Mouse (Mus musculus): ENCODE measurements at regions not wholly inside any gene's neighbourhood (a gene's known extent, or its start where the extent isn't known, plus 50 kb on each side); places are given as distances from the start of the nearest gene placed in this dataset.

DNA sequence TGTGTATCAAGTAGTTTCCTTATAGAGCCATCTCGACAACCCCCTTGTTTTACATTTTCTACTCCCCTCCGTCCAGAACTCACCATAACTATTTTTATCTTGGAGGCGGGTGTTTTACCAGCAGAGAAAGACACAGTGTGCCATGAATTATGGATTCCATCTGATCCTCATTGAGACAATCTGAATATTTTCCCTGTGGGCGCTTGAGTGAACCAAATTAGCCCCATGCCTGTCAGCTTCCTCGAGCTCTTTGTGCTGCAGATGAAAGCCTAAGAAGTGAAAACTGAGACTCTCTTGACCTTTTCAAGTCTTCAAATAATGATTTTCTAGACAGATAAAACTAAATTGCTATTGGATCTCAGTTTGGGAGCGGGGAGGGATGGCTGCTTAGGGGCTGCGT, 134.0 kb upstream of the Ddx18 start:
- no peak overlapping the region for H3K4me2 ChIP-seq (replicated peaks; ENCODE audit: low read depth, low read length)
- DNase-seq (ENCODE audit: low spot score) (no peak), ATAC-seq (no peak)
- 62% methylated on average over 7 of the region's 7 CpGs for WGBS
- H3K9ac ChIP-seq (replicated peaks; ENCODE audit: low read depth): no peak overlapping the region
- H3K27me3 ChIP-seq (replicated peaks; ENCODE audit: insufficient read depth, low read length): no peaks in the 10 kb centered on the region
- H3K4me3 ChIP-seq (ENCODE audit: low read depth, low read length): no peak overlapping the region
- H3K36me3 ChIP-seq (ENCODE audit: insufficient read depth, low read length): no peaks in the 10 kb centered on the region
- TF ChIP-seq EP300 (IDR thresholded peaks at IDR 0.05) (no peak), CTCF (IDR thresholded peaks at IDR 0.05) (no peak)
- H3K9me3 ChIP-seq (ENCODE audit: low read length): no peaks in the 10 kb centered on the region
- H3K27ac ChIP-seq (ENCODE audit: low read length): no peak overlapping the region
- H3K4me1 ChIP-seq (ENCODE audit: insufficient read depth, low read depth, low read length): no peaks in the 10 kb centered on the region

DNA sequence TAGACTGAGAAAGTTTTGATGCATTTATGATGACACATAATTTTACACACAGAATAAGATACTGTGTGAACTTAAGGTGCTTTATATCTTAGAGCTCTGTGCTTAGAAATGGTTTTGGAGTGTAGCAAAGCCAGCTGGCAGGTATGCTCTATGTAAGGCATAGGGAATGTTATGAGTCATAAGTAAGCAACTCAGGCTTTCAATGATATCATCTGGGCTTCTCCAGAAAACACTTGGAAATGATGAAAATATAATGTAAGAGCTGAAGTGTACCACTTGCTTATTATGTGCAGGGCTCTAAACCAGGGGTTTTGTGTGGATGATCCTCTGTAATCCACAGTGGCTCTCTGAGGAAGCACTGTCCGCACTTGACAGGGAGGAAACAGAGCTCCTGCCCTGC, 86.1 kb upstream of the Ddx18 start:
- H3K27ac ChIP-seq (ENCODE audit: low read length): no peak overlapping the region
- no peaks in the 10 kb centered on the region for H3K27me3 ChIP-seq (replicated peaks; ENCODE audit: insufficient read depth, low read length)
- no peak overlapping the region for H3K9ac ChIP-seq (replicated peaks; ENCODE audit: low read depth)
- no peaks in the 10 kb centered on the region for H3K36me3 ChIP-seq (ENCODE audit: insufficient read depth, low read length)
- H3K9me3 ChIP-seq (ENCODE audit: low read length): no peaks in the 10 kb centered on the region
- H3K4me3 ChIP-seq (ENCODE audit: low read depth, low read length): no peak overlapping the region
- WGBS: 73% methylated on average over 1 of the region's 1 CpGs
- ATAC-seq (no peak), DNase-seq (ENCODE audit: low spot score) (no peak)
- TF ChIP-seq EP300 (IDR thresholded peaks at IDR 0.05) (no peak), CTCF (IDR thresholded peaks at IDR 0.05) (no peak)
- H3K4me1 ChIP-seq (ENCODE audit: insufficient read depth, low read depth, low read length): no peaks in the 10 kb centered on the region
- H3K4me2 ChIP-seq (replicated peaks; ENCODE audit: low read depth, low read length): no peak overlapping the region

DNA sequence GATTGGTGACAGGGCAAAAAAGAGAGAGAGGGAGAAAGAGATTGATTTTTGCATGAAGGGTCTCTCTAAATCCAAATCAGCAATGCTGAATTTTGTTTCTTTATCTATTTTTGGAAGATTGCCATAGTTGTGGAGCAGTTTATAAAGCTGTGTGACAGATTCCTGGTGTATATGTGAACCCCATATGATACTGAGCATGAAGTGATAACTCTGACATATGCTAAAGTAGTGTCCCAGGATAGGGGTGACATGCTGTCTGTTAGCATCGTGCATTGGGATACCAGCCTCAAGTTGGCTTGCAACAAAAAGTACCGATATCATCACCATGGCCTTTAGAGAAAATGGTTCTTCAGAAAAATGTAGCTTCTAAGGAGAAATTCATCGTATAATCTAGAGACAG, 82.3 kb upstream of the Ddx18 start:
- Histone ChIP-seq H3K9ac (replicated peaks; ENCODE audit: low read depth) (no peak overlapping the region), H3K27ac (ENCODE audit: low read length) (no peak overlapping the region), H3K9me3 (ENCODE audit: low read length) (no peaks in the 10 kb centered on the region), H3K4me1 (ENCODE audit: insufficient read depth, low read depth, low read length) (no peaks in the 10 kb centered on the region), H3K36me3 (ENCODE audit: insufficient read depth, low read length) (no peaks in the 10 kb centered on the region), H3K4me2 (replicated peaks; ENCODE audit: low read depth, low read length) (no peak overlapping the region), H3K27me3 (replicated peaks; ENCODE audit: insufficient read depth, low read length) (no peaks in the 10 kb centered on the region), H3K4me3 (ENCODE audit: low read depth, low read length) (no peak overlapping the region)
- ATAC-seq (no peak), DNase-seq (ENCODE audit: low spot score) (no peak)
- WGBS: 68% methylated on average over 3 of the region's 3 CpGs
- TF ChIP-seq CTCF (IDR thresholded peaks at IDR 0.05) (no peak), EP300 (IDR thresholded peaks at IDR 0.05) (no peak)

DNA sequence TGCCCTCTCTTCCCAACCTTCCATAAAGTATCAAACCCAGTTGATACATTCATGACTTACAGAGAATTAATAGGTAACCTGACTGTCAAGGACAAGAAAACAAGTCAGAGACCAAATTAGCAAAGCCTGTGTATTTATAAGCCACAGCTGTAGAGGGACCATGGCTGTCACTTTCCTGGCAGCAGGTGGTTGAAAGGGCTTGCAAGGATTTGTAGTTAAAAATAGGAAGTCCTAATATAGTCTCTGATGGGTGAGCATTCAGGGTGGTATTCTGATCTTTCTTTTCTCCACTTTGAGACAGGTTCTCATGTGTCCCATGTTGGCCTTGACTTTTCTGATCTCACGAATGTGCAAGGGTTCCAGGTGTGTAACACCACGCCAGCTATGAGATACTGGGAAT, 63.7 kb upstream of the Ddx18 start:
- 64% methylated on average over 2 of the region's 2 CpGs for WGBS
- ATAC-seq: no peak
- H3K27me3 ChIP-seq (replicated peaks; ENCODE audit: insufficient read depth, low read length): no peaks in the 10 kb centered on the region
- H3K9me3 ChIP-seq (ENCODE audit: low read length): no peaks in the 10 kb centered on the region
- no peaks in the 10 kb centered on the region for H3K36me3 ChIP-seq (ENCODE audit: insufficient read depth, low read length)
- H3K4me1 ChIP-seq (ENCODE audit: insufficient read depth, low read depth, low read length): no peaks in the 10 kb centered on the region
- no peak for TF ChIP-seq CTCF (IDR thresholded peaks at IDR 0.05)
- TF ChIP-seq EP300 (IDR thresholded peaks at IDR 0.05): no peak
- H3K27ac ChIP-seq (ENCODE audit: low read length): no peak overlapping the region
- DNase-seq (ENCODE audit: low spot score): no peak
- H3K4me3 ChIP-seq (ENCODE audit: low read depth, low read length): no peak overlapping the region
- H3K4me2 ChIP-seq (replicated peaks; ENCODE audit: low read depth, low read length): no peak overlapping the region
- H3K9ac ChIP-seq (replicated peaks; ENCODE audit: low read depth): no peak overlapping the region

DNA sequence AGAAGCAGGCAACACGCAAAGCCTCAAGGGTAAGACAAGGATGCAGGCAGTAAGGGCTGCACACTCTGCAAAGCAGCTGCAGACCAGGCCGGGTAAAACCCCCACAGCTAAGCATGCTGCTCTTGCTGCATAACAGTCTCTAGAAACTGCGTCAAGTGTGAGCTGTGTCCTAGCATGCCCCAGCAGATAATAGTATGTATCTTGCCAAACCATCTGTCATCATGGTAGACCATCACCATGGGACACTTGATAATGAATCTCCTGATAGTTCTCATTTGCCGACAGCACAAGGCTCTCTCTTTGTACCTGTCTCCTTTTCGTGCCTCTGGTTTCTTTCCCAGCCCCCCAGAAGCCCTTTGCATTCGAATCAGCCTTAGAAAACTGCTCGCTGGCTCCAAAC, 52.5 kb upstream of the Ddx18 start:
- no peak for DNase-seq (ENCODE audit: low spot score)
- no peak for TF ChIP-seq CTCF (IDR thresholded peaks at IDR 0.05)

DNA sequence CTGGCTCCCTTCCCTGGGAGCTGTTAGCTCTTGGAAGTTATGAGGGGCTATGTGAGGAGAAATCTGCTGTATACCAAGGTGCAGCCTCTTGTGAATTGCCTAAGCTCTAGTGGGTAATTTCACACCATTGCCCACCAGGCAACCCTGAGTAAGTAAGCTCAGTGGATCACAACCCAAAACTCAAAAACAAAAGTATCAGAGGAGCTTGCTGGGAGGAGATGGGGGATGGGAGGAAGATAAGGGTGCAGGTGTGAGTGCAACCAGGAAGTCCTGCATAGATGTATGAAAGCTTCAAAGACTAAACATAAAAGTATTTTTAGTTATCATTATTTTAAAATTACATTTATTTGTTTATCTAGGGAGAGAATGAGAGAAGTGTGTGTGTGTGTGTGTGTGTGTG, 50.8 kb upstream of the Ddx18 start:
- Histone ChIP-seq H3K36me3 (ENCODE audit: insufficient read depth, low read length) (no peaks in the 10 kb centered on the region), H3K4me1 (ENCODE audit: insufficient read depth, low read depth, low read length) (no peaks in the 10 kb centered on the region), H3K4me3 (ENCODE audit: low read depth, low read length) (no peak overlapping the region), H3K27ac (ENCODE audit: low read length) (no peak overlapping the region), H3K9me3 (ENCODE audit: low read length) (no peaks in the 10 kb centered on the region), H3K4me2 (replicated peaks; ENCODE audit: low read depth, low read length) (no peak overlapping the region), H3K27me3 (replicated peaks; ENCODE audit: insufficient read depth, low read length) (no peaks in the 10 kb centered on the region), H3K9ac (replicated peaks; ENCODE audit: low read depth) (no peak overlapping the region)
- DNase-seq (ENCODE audit: low spot score) (no peak), ATAC-seq (no peak)
- no peak for TF ChIP-seq CTCF (IDR thresholded peaks at IDR 0.05)
- no peak for TF ChIP-seq EP300 (IDR thresholded peaks at IDR 0.05)

More for the DNA sequence above, 52.5 kb upstream of the Ddx18 start:
- Histone ChIP-seq H3K4me2 (replicated peaks; ENCODE audit: low read depth, low read length) (no peak overlapping the region), H3K27me3 (replicated peaks; ENCODE audit: insufficient read depth, low read length) (no peaks in the 10 kb centered on the region), H3K9me3 (ENCODE audit: low read length) (no peaks in the 10 kb centered on the region), H3K4me1 (ENCODE audit: insufficient read depth, low read depth, low read length) (no peaks in the 10 kb centered on the region), H3K27ac (ENCODE audit: low read length) (no peak overlapping the region), H3K36me3 (ENCODE audit: insufficient read depth, low read length) (no peaks in the 10 kb centered on the region), H3K4me3 (ENCODE audit: low read depth, low read length) (no peak overlapping the region), H3K9ac (replicated peaks; ENCODE audit: low read depth) (no peak overlapping the region)
- no peak for ATAC-seq
- WGBS: 69% methylated on average over 7 of the region's 7 CpGs

All from lung, postnatal 0 days (tissue).